Mouse (Mus musculus): ENCODE results near the gene Fryl. TPM values are rescaled to one million over a fixed set of nuclear protein-coding genes. Genes with fewer than 3 reads are reported as not detected.
A peak's percentile ranks its signal among the peaks of the same experiment; 100 is the strongest.

The Fryl gene
- polyA plus RNA-seq, 1 experiment from 2014 or later, result 20.6 TPM

GRCm38 (mm10) chr5:72992474-72992873, 263.9 kb downstream of the Fryl start:
- H3K9me3 ChIP-seq (replicated peaks; ENCODE audit: low read length), result no peaks in the 10 kb centered on the region
- H3K4me2 ChIP-seq (ENCODE audit: low read length), result no peak overlapping the region
- no peak overlapping the region for H3K9ac ChIP-seq (ENCODE audit: low read depth, low read length)
- H3K27me3 ChIP-seq (ENCODE audit: insufficient read depth, low read length), result no peaks in the 10 kb centered on the region
- H3K4me1 ChIP-seq (replicated peaks; ENCODE audit: insufficient read depth, low read length), result 0 out of 2 replicates have a peak, but pooled peaks cover 3% of the 10 kb centered on the region
- TF ChIP-seq CTCF (IDR thresholded peaks at IDR 0.05; ENCODE audit: low read depth), result no peak
- H3K27ac ChIP-seq, result no peak overlapping the region
- DNase-seq (ENCODE audit: low spot score) (no peak), ATAC-seq (replicated peaks; ENCODE audit: low FRiP score, low read depth) (no peak)
- no peaks in the 10 kb centered on the region for H3K36me3 ChIP-seq (ENCODE audit: insufficient read depth, low read length)
- H3K4me3 ChIP-seq (replicated peaks; ENCODE audit: low read depth, low read length), result no peak overlapping the region
- WGBS, result 92% methylated on average over 1 of the region's 1 CpGs

GRCm38 (mm10) chr5:72989756-72990155, 266.7 kb downstream of the Fryl start:
- Histone ChIP-seq H3K4me3 (replicated peaks; ENCODE audit: low read depth, low read length) (no peak overlapping the region), H3K9ac (ENCODE audit: low read depth, low read length) (no peak overlapping the region), H3K9me3 (replicated peaks; ENCODE audit: low read length) (no peaks in the 10 kb centered on the region), H3K27ac (no peak overlapping the region), H3K4me2 (ENCODE audit: low read length) (no peak overlapping the region), H3K36me3 (ENCODE audit: insufficient read depth, low read length) (no peaks in the 10 kb centered on the region), H3K27me3 (ENCODE audit: insufficient read depth, low read length) (no peaks in the 10 kb centered on the region), H3K4me1 (replicated peaks; ENCODE audit: insufficient read depth, low read length) (0 out of 2 replicates have a peak, but pooled peaks cover 3% of the 10 kb centered on the region)
- DNase-seq (ENCODE audit: low spot score) (no peak), ATAC-seq (replicated peaks; ENCODE audit: low FRiP score, low read depth) (no peak)
- WGBS, result 56% methylated on average over 8 of the region's 8 CpGs
- TF ChIP-seq CTCF (IDR thresholded peaks at IDR 0.05; ENCODE audit: low read depth), result no peak

- Histone ChIP-seq H3K9ac (ENCODE audit: low read depth, low read length) (no peak overlapping the region), H3K4me1 (replicated peaks; ENCODE audit: insufficient read depth, low read length) (0 out of 2 replicates have a peak, but pooled peaks cover 3% of the 10 kb centered on the region), H3K4me2 (ENCODE audit: low read length) (no peak overlapping the region), H3K36me3 (ENCODE audit: insufficient read depth, low read length) (no peaks in the 10 kb centered on the region), H3K27me3 (ENCODE audit: insufficient read depth, low read length) (no peaks in the 10 kb centered on the region), H3K4me3 (replicated peaks; ENCODE audit: low read depth, low read length) (no peak overlapping the region), H3K9me3 (replicated peaks; ENCODE audit: low read length) (no peaks in the 10 kb centered on the region), H3K27ac (no peak overlapping the region)
- no peak for TF ChIP-seq CTCF (IDR thresholded peaks at IDR 0.05; ENCODE audit: low read depth)
- ATAC-seq (replicated peaks; ENCODE audit: low FRiP score, low read depth) (no peak), DNase-seq (ENCODE audit: low spot score) (no peak)
- WGBS, result 91% methylated on average over 7 of the region's 7 CpGs
Observed at GRCm38 (mm10) chr5:72987786-72988185, 268.6 kb downstream of the Fryl start.

- 5% methylated on average over 2 of the region's 2 CpGs for WGBS
- Histone ChIP-seq H3K4me2 (ENCODE audit: low read length) (no peak overlapping the region), H3K27me3 (ENCODE audit: insufficient read depth, low read length) (no peaks in the 10 kb centered on the region), H3K4me3 (replicated peaks; ENCODE audit: low read depth, low read length) (no peak overlapping the region), H3K36me3 (ENCODE audit: insufficient read depth, low read length) (0 out of 2 replicates have a peak, but pooled peaks cover 6% of the 10 kb centered on the region), H3K27ac (no peak overlapping the region), H3K9ac (ENCODE audit: low read depth, low read length) (no peak overlapping the region), H3K9me3 (replicated peaks; ENCODE audit: low read length) (no peaks in the 10 kb centered on the region), H3K4me1 (replicated peaks; ENCODE audit: insufficient read depth, low read length) (no peaks in the 10 kb centered on the region)
- peak; percentile 97 for TF ChIP-seq CTCF (IDR thresholded peaks at IDR 0.05; ENCODE audit: low read depth)
- ATAC-seq (replicated peaks; ENCODE audit: low FRiP score, low read depth), result no peak
- peak; percentile 86 for DNase-seq (ENCODE audit: low spot score)
Observed at GRCm38 (mm10) chr5:72984091-72984490, 272.3 kb downstream of the Fryl start.

- Histone ChIP-seq H3K4me2 (ENCODE audit: low read length) (no peak overlapping the region), H3K36me3 (ENCODE audit: insufficient read depth, low read length) (peaks cover 27% of the 10 kb centered on the region), H3K4me1 (replicated peaks; ENCODE audit: insufficient read depth, low read length) (no peaks in the 10 kb centered on the region), H3K9me3 (replicated peaks; ENCODE audit: low read length) (no peaks in the 10 kb centered on the region), H3K27ac (no peak overlapping the region), H3K9ac (ENCODE audit: low read depth, low read length) (no peak overlapping the region), H3K27me3 (ENCODE audit: insufficient read depth, low read length) (no peaks in the 10 kb centered on the region), H3K4me3 (replicated peaks; ENCODE audit: low read depth, low read length) (no peak overlapping the region)
- ATAC-seq (replicated peaks; ENCODE audit: low FRiP score, low read depth) (no peak), DNase-seq (ENCODE audit: low spot score) (no peak)
- TF ChIP-seq CTCF (IDR thresholded peaks at IDR 0.05; ENCODE audit: low read depth), result no peak
- 81% methylated on average over 4 of the region's 4 CpGs for WGBS
Observed at GRCm38 (mm10) chr5:72976539-72976938, 279.9 kb downstream of the Fryl start.

GRCm38 (mm10) chr5:72975996-72976395, 280.4 kb downstream of the Fryl start:
- Histone ChIP-seq H3K36me3 (ENCODE audit: insufficient read depth, low read length) (peaks cover 27% of the 10 kb centered on the region), H3K27ac (no peak overlapping the region), H3K4me3 (replicated peaks; ENCODE audit: low read depth, low read length) (no peak overlapping the region), H3K4me2 (ENCODE audit: low read length) (no peak overlapping the region), H3K9me3 (replicated peaks; ENCODE audit: low read length) (no peaks in the 10 kb centered on the region), H3K27me3 (ENCODE audit: insufficient read depth, low read length) (no peaks in the 10 kb centered on the region), H3K9ac (ENCODE audit: low read depth, low read length) (no peak overlapping the region), H3K4me1 (replicated peaks; ENCODE audit: insufficient read depth, low read length) (no peaks in the 10 kb centered on the region)
- TF ChIP-seq CTCF (IDR thresholded peaks at IDR 0.05; ENCODE audit: low read depth), result no peak
- ATAC-seq (replicated peaks; ENCODE audit: low FRiP score, low read depth), result no peak
- WGBS, result 87% methylated on average over 6 of the region's 6 CpGs
- no peak for DNase-seq (ENCODE audit: low spot score)

- WGBS, result 95% methylated on average over 7 of the region's 7 CpGs
- ATAC-seq (replicated peaks; ENCODE audit: low FRiP score, low read depth), result no peak
Observed at GRCm38 (mm10) chr5:72974602-72975001, 281.8 kb downstream of the Fryl start, which contains the start of gene Gm10135. Gene Gm10135 (minus strand): TSS chr5:72974702.

More at GRCm38 (mm10) chr5:72974602-72975001, 281.8 kb downstream of the Fryl start, which contains the start of gene Gm10135:
- no peaks in the 10 kb centered on the region for H3K27me3 ChIP-seq (ENCODE audit: insufficient read depth, low read length)
- TF ChIP-seq CTCF (IDR thresholded peaks at IDR 0.05; ENCODE audit: low read depth), result no peak
- peaks cover 21% of the 10 kb centered on the region for H3K36me3 ChIP-seq (ENCODE audit: insufficient read depth, low read length)
- DNase-seq (ENCODE audit: low spot score), result no peak
- H3K4me1 ChIP-seq (replicated peaks; ENCODE audit: insufficient read depth, low read length), result no peaks in the 10 kb centered on the region
- no peak within 1 kb of the TSS for H3K4me3 ChIP-seq (replicated peaks; ENCODE audit: low read depth, low read length)
- H3K27ac ChIP-seq, result no peak within 1 kb of the TSS
- H3K9ac ChIP-seq (ENCODE audit: low read depth, low read length), result no peak within 1 kb of the TSS
- no peaks in the 10 kb centered on the region for H3K9me3 ChIP-seq (replicated peaks; ENCODE audit: low read length)
- H3K4me2 ChIP-seq (ENCODE audit: low read length), result no peak within 1 kb of the TSS
